In the genomic region with DNA sequence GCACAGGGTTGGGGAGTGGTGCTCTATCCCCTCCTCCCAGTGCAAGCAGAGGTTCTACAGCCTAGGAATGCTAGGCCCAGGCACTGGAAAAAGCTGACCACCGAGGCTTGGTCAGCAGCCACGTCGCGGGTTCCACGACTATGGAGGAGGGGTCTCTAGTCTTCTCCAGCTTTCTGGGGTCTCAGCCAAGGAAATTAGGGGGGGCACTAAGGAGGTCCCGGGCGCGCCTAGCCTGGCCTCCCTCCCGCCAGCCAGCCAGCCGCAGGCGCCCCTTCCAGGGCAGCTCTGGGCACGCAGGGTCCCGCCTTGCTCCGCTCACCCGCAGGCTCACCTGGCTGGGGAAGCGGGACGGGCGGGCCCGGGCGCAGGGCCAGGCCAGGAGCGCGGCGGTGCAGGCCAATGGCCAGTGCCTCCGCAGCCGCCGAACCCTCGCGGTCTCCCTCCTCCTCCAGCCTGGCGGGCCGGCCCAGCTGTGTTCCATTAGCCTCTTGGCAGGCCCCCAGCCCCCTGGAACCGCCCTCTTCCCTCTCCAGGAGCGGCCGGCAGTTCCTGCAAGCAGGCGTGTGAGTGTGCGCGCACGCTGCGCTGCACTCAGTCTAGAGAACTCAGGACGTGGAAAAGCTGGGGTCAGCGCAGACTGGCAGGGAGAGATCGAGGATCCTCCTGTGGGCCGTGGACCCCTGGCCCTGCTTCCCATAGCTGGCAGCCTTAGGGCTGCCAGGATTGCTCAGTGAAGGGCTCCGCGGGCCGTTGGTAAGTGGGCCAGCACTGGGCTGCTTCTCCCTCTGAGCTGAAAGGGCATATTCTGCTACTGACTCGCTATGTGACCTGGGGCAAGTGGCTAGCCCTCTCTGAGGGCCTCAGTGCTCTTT, we compare ENCODE assay signal across 8 mouse cellular contexts. TPM values are rescaled to one million over a fixed set of nuclear protein-coding genes. Genes with fewer than 3 reads are reported as not detected.
DNase-seq lines count a peak whose midpoint lies in the region; ATAC-seq and TF ChIP-seq lines count a peak whose summit lies in the region.

TSS of gene Col16a1 (plus strand) at position 510 of the 872 bp plus-strand sequence.

- H3K9ac ChIP-seq in hindbrain, postnatal 0 days (replicated peaks; ENCODE audit: low read length) = peak within 1 kb of the TSS; percentile 60

- H3K4me3 ChIP-seq in hindbrain, postnatal 0 days (ENCODE audit: low read length) = peak within 1 kb of the TSS; percentile 37

- H3K27ac ChIP-seq in hindbrain, postnatal 0 days = peak within 1 kb of the TSS; percentile 64

- no peaks in the 10 kb centered on the region for H3K36me3 ChIP-seq in hindbrain, postnatal 0 days (ENCODE audit: insufficient read depth, low read length)

- H3K27me3 ChIP-seq in hindbrain, postnatal 0 days (ENCODE audit: insufficient read depth, low read length) = peaks cover 5% of the 10 kb centered on the region; the same call in 1 of the 2 replicates

- H3K9me3 ChIP-seq in hindbrain, postnatal 0 days (ENCODE audit: low read length) = no peaks in the 10 kb centered on the region

- peaks cover 12% of the 10 kb centered on the region for H3K4me1 ChIP-seq in hindbrain, postnatal 0 days (ENCODE audit: insufficient read depth, low read length)

- intact Hi-C loops in left cerebral cortex, postnatal 10 days (cut with DNase I) = no loop called here

- peak within 1 kb of the TSS; percentile 67 for H3K4me2 ChIP-seq in hindbrain, postnatal 0 days (ENCODE audit: low read depth, low read length)

- peak; percentile 68 for DNase-seq in adrenal gland, adult 8-10 months
- DNase-seq in embryo, embryonic 11 days = peak; percentile 90
- DNase-seq in gastrocnemius, postnatal 25 days = peak; percentile 94
- peak; percentile 87 for DNase-seq in hindbrain, postnatal 0 days (ENCODE audit: low spot score)
- DNase-seq in left cerebral cortex, postnatal 10 days (ENCODE audit: extremely low spot score in 1 of 2, low spot score in 2 of 2) = peak; percentile 65 to 96
- DNase-seq in right cerebral cortex, postnatal 4 days = peak; percentile 84

- TF ChIP-seq CTCF in hindbrain, postnatal 0 days (IDR thresholded peaks at IDR 0.05; ENCODE audit: low read depth) = no peak

- ATAC-seq in hindbrain, postnatal 0 days = peak; percentile 86
- ATAC-seq in megakaryocyte progenitor cell, adult 5-6 weeks (replicated peaks; ENCODE audit: poor library complexity) = peak; percentile 54
- no peak for ATAC-seq in CD4-positive, CD25-positive, alpha-beta regulatory T cell, adult 4 months

- WGBS in hindbrain, postnatal 0 days = 5% methylated on average over 34 of the region's 46 CpGs

RNA-seq across cellular contexts. Expression of gene Col16a1, which starts in this region (rescaled TPM):
- 10 to 100 TPM in 3 of 4 experiments, 1 to 10 TPM in 1; 10.0 to 31.9 (median 19.9) TPM for total RNA-seq in adrenal gland, adult 8-10 months (2022)
- 10 to 100 TPM in 1 of 2 experiments, 1 to 10 TPM in 1; 8.6 to 15.5 TPM for total RNA-seq in gastrocnemius, postnatal 25 days (2021)
- total RNA-seq in hindbrain, postnatal 0 days (2014; rRNA removed) = 19.9 and 21.5 TPM in 2 replicates
- polyA plus RNA-seq in hindbrain, postnatal 0 days (2015; fragmentation: Nextera tagmentation; extraction: Ambion mirVana) = 13.1 and 13.8 TPM in 2 replicates
- 10 to 100 TPM; 17.1 to 19.8 TPM for total RNA-seq in left cerebral cortex, postnatal 10 days (2021)
- 0.24 and 1.1 TPM in 2 replicates for total RNA-seq in megakaryocyte progenitor cell, adult 5-6 weeks (2015)
- total RNA-seq in megakaryocyte progenitor cell, adult 5-6 weeks (2017) = 0.17 and 0.84 TPM in 2 replicates
- not detected for polyA plus RNA-seq in CD4-positive, CD25-positive, alpha-beta regulatory T cell, adult 4 months (2017; shearing (Covaris generic))

Comparison
In these comparisons a context has a peak if more than half of its experiments do, and no peak if none do; other contexts are left out.
1. RNA of gene Col16a1 (total RNA-seq): 10.0 to 31.9 TPM in adrenal gland, adult 8-10 months, 19.9 to 21.5 TPM in hindbrain, postnatal 0 days, 17.1 to 19.8 TPM in left cerebral cortex, postnatal 10 days and 8.6 to 15.5 TPM in gastrocnemius, postnatal 25 days; 0.17 to 1.1 TPM in megakaryocyte progenitor cell, adult 5-6 weeks; every median in the first group is over 4 times any median in the second.
2. Peak in every context shown above with its lines, with median percentiles within 50 percentile points of each other: DNase-seq.